Comparison of ENCODE assay signal across 9 mouse cellular contexts in the genomic region with DNA sequence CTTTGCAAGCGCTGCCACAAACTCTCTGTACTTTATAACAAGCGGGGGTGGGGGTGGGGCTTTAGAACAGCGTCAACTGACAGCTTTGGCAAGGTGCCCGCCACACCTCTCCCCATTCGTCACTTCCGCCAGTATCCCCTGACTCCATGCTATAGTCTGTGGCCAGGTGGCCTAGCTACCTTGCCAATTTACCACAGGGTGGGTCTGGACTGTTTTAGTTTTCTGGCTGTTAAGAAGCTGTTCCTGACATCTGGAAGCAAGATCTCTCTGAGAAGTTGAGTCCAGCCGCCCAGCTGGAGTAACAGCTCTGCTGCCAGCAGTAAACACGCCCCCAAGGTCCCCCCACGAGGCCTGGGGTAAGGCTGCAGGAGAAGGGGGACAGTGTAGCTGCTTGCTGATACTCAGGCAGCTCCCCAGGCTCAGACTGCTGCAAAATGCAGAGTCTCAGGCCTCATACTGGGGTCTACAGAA.
A peak's percentile ranks its signal among the peaks of the same experiment; 100 is the strongest.
DNase-seq lines count a peak whose midpoint lies in the region; ATAC-seq lines count a peak whose summit lies in the region.
"Had no signal": no experiment of that assay in that cellular context is flagged by ENCODE, and none has a peak within 500 bp of the region (broad histone marks: within the 10 kb centered on the region; RNA-seq: fewer than 3 reads in every experiment).

No protein-coding gene starts in this region.

- no peak overlapping the region for H3K9ac ChIP-seq in neural tube, embryonic 14.5 days (replicated peaks; ENCODE audit: low read depth, low read length)
- H3K9ac ChIP-seq in neural tube, embryonic 15.5 days (replicated peaks), result no peak overlapping the region
- no peak overlapping the region for H3K9ac ChIP-seq in intestine, embryonic 14.5 days (ENCODE audit: low read length)
- H3K9ac ChIP-seq in midbrain, embryonic 14.5 days (replicated peaks; ENCODE audit: low read length), result no peak overlapping the region

- H3K4me2 ChIP-seq in neural tube, embryonic 14.5 days (ENCODE audit: low read depth, low read length), result no peak overlapping the region
- H3K4me2 ChIP-seq in neural tube, embryonic 15.5 days, result no peak overlapping the region
- no peak overlapping the region for H3K4me2 ChIP-seq in intestine, embryonic 14.5 days (ENCODE audit: low read length)
- H3K4me2 ChIP-seq in midbrain, embryonic 14.5 days (ENCODE audit: low read length), result no peak overlapping the region

- H3K4me3 ChIP-seq in neural tube, embryonic 14.5 days (ENCODE audit: low read depth, low read length), result no peak overlapping the region
- no peak overlapping the region for H3K4me3 ChIP-seq in neural tube, embryonic 15.5 days (replicated peaks)
- no peak overlapping the region for H3K4me3 ChIP-seq in intestine, embryonic 14.5 days (ENCODE audit: low read depth, low read length)
- no peak overlapping the region for H3K4me3 ChIP-seq in midbrain, embryonic 14.5 days (replicated peaks; ENCODE audit: low read depth, low read length)
- H3K4me3 ChIP-seq: myocyte had no signal

- peaks cover 57% of the 10 kb centered on the region for H3K4me1 ChIP-seq in neural tube, embryonic 14.5 days (ENCODE audit: control insufficient read depth, insufficient read depth, low read length)
- H3K4me1 ChIP-seq in neural tube, embryonic 15.5 days, result peaks cover 84% of the 10 kb centered on the region
- peaks cover 49% of the 10 kb centered on the region for H3K4me1 ChIP-seq in intestine, embryonic 14.5 days (replicated peaks; ENCODE audit: control insufficient read depth, insufficient read depth, low read length)
- H3K4me1 ChIP-seq in midbrain, embryonic 14.5 days (ENCODE audit: control insufficient read depth, insufficient read depth, low read length), result peaks cover 69% of the 10 kb centered on the region

- WGBS in neural tube, embryonic 14.5 days, result 47% methylated on average over 9 of the region's 9 CpGs
- 43% methylated on average over 9 of the region's 9 CpGs for WGBS in neural tube, embryonic 15.5 days
- 27% methylated on average over 9 of the region's 9 CpGs for WGBS in intestine, embryonic 14.5 days
- WGBS in midbrain, embryonic 14.5 days, result 44% methylated on average over 9 of the region's 9 CpGs

- no peak for ATAC-seq in neural tube, embryonic 14.5 days (ENCODE audit: low read depth)
- no peak for ATAC-seq in neural tube, embryonic 15.5 days (ENCODE audit: low FRiP score)
- ATAC-seq in intestine, embryonic 14.5 days (replicated peaks; ENCODE audit: low FRiP score, low TSS enrichment, low read depth), result peak; percentile 69
- no peak for ATAC-seq in midbrain, embryonic 14.5 days (ENCODE audit: low FRiP score, low TSS enrichment)
- no peak for ATAC-seq in cerebellum, adult (ENCODE audit: insufficient number of reproducible peaks, low FRiP score, low TSS enrichment)

- no peaks in the 10 kb centered on the region for H3K9me3 ChIP-seq in neural tube, embryonic 14.5 days (ENCODE audit: control insufficient read depth, low read length)
- H3K9me3 ChIP-seq in neural tube, embryonic 15.5 days (replicated peaks), result no peaks in the 10 kb centered on the region
- H3K9me3 ChIP-seq in intestine, embryonic 14.5 days (ENCODE audit: control insufficient read depth, low read length), result 0 out of 2 replicates have a peak, but pooled peaks cover 2% of the 10 kb centered on the region
- H3K9me3 ChIP-seq in midbrain, embryonic 14.5 days (ENCODE audit: control insufficient read depth, low read length), result no peaks in the 10 kb centered on the region

- no peaks in the 10 kb centered on the region for H3K27me3 ChIP-seq in neural tube, embryonic 14.5 days (ENCODE audit: control insufficient read depth, insufficient read depth, low read length)
- H3K27me3 ChIP-seq in neural tube, embryonic 15.5 days (replicated peaks), result no peaks in the 10 kb centered on the region
- no peaks in the 10 kb centered on the region for H3K27me3 ChIP-seq in intestine, embryonic 14.5 days (replicated peaks; ENCODE audit: control insufficient read depth, insufficient read depth, low read length)
- no peaks in the 10 kb centered on the region for H3K27me3 ChIP-seq in midbrain, embryonic 14.5 days (ENCODE audit: control insufficient read depth, insufficient read depth, low read length)

- no peaks in the 10 kb centered on the region for H3K36me3 ChIP-seq in neural tube, embryonic 14.5 days (ENCODE audit: control insufficient read depth, insufficient read depth, low read length)
- H3K36me3 ChIP-seq in neural tube, embryonic 15.5 days, result no peaks in the 10 kb centered on the region
- no peaks in the 10 kb centered on the region for H3K36me3 ChIP-seq in intestine, embryonic 14.5 days (ENCODE audit: control insufficient read depth, insufficient read depth, low read length)
- no peaks in the 10 kb centered on the region for H3K36me3 ChIP-seq in midbrain, embryonic 14.5 days (ENCODE audit: control insufficient read depth, insufficient read depth, low read length)

- DNase-seq in gastrocnemius, postnatal 4 days (ENCODE audit: low spot score in 2 of 2), result peak; percentile 29 to 50
- DNase-seq in intestine, embryonic 14.5 days (ENCODE audit: low spot score), result peak; percentile 71
- no peak for DNase-seq in midbrain, embryonic 14.5 days
- no peak for DNase-seq in adrenal gland, adult 18-20 months (ENCODE audit: low spot score in 2 of 2)
- no peak for DNase-seq in adrenal gland, postnatal 14 days

- H3K27ac ChIP-seq in neural tube, embryonic 14.5 days (ENCODE audit: low read depth, low read length), result peak overlapping the region; percentile 45; the same call in 1 of the 2 replicates
- H3K27ac ChIP-seq in neural tube, embryonic 15.5 days (replicated peaks), result no peak overlapping the region
- no peak overlapping the region; the same call in 1 of the 2 replicates for H3K27ac ChIP-seq in intestine, embryonic 14.5 days (ENCODE audit: low read depth)
- H3K27ac ChIP-seq in midbrain, embryonic 14.5 days (replicated peaks; ENCODE audit: low read depth, low read length), result peak overlapping the region; percentile 57; the same call in 1 of the 2 replicates

Comparison
In these comparisons a context has a peak if more than half of its experiments do, and no peak if none do; other contexts are left out.
1. H3K27ac ChIP-seq: peak in neural tube, embryonic 14.5 days (single experiment) and midbrain, embryonic 14.5 days (single experiment); none in neural tube, embryonic 15.5 days (single experiment) and intestine, embryonic 14.5 days (single experiment).
2. DNase-seq: peak in gastrocnemius, postnatal 4 days (2 of 2) and intestine, embryonic 14.5 days (single experiment); none in midbrain, embryonic 14.5 days (single experiment), adrenal gland, adult 18-20 months (0 of 2) and adrenal gland, postnatal 14 days (single experiment).